Mouse (Mus musculus) MEL-GATA-1-ER (cell line): ENCODE measurements at regions not wholly inside any gene's neighbourhood (a gene's known extent, or its start where the extent isn't known, plus 50 kb on each side); places are given as distances from the start of the nearest gene placed in this dataset.

Experiments used
- DNase-seq: peaks from one replicate; pipeline ENCODE4 v3.0.0-alpha.2; 2012; ENCODE audit warnings: low read depth; ENCODE audit errors: extremely low read depth

DNA sequence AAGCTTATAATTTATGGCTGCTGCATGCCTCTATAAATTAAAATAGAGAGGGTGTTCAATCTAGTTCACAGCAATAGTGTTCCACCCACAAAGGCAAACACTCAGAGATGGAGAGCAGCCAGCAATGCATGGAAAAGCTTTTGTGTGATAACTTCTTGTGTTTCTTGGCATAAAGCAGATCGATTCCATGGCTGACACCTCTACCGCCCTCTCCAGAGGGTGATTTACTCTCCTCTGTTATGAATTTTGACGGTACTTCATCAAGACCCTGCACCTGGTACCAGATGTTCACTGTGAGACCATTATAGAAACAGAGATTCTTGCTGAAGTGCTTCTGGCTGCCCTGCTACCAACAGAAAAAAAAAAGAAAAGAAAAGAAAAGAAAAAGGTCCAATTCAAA, 54.1 kb upstream of the Btc start:
- no peak for DNase-seq

DNA sequence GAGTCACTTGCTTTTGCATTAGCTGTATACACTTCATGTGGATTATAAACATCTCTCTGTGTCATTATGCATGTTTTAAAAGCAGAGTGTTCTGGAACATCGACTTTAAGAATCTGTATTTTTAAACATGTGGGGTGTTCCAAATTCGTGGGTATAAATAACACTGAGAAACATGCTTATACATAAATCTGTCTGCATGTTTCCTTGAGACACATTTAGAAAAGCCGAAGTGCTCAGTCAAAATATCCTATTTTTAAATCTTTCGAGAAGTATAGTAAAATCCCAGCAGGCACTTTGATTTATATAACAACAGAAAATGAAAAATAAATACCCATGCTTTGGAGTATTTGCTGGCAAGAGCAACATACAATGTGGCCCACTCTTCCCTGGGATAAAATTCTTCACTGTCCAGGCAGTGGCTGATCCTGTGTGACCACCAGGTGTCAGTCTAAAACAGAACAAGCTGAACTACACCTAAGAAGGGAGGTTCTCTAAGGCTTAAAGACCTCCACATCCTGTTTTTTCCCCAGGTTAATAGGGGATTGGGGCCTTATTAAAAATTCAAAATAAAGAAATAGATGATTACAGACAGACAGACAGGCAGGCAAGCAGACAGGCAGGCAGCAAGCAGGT, 52.4 kb upstream of the Parm1 start:
- DNase-seq: peak; percentile 37
